Mouse (Mus musculus): ENCODE results near the gene Grid2.

GRCm38 (mm10) chr6:64063858-64064257 lies 808.2 kb downstream of the Grid2 start:
- TF ChIP-seq CTCF (conservative IDR thresholded peaks at IDR 0.05; ENCODE audit: low read length) (no peak), POU5F1 (IDR thresholded peaks at IDR 0.05; ENCODE audit: borderline replicate concordance, low read length) (no peak)

All from E14TG2a.4 (cell line).